Mouse (Mus musculus) MEL (cell line): Measurements from ENCODE around the gene Myom1. TPM values are rescaled to one million over a fixed set of nuclear protein-coding genes. Genes with fewer than 3 reads are reported as not detected.

Experiments used
- DNase-seq: peaks from one replicate; pipeline ENCODE4 v3.0.0; 2011; ENCODE audit warnings: low read depth, low spot score
- H3K27ac ChIP-seq: 2 replicates; pipeline ENCODE4 v1.5.1; 2012; ENCODE audit warnings: low read depth, mild to moderate bottlenecking, control low read depth, low read length, moderate library complexity; ENCODE audit not compliant: control insufficient read depth
- H3K27me3 ChIP-seq, 2 experiments: fragments of 150-350 bp in 1 of 2; sonication (generic) in 1 of 2; 2 replicates each; pipeline ENCODE4 v1.6.1; 2012; ENCODE audit warnings: low read length in 2 of 2, mild to moderate bottlenecking in 2 of 2, improper control_type of control experiment in 1 of 2, moderate library complexity in 1 of 2; ENCODE audit not compliant: insufficient read depth in 2 of 2, control insufficient read depth in 1 of 2
- H3K36me3 ChIP-seq, 2 experiments: 2 replicates each; pipeline ENCODE4 v1.6.1; 2012 to 2014; ENCODE audit warnings: low read length in 2 of 2, improper control_type of control experiment in 1 of 2, inconsistent platforms in 1 of 2, mild to moderate bottlenecking in 1 of 2; ENCODE audit not compliant: insufficient read depth in 2 of 2, control insufficient read depth in 1 of 2
- H3K4me1 ChIP-seq, 2 experiments: fragments of 150-350 bp in 1 of 2; sonication (generic) in 1 of 2; 2 replicates each; pipeline ENCODE4 v1.6.1; 2012; ENCODE audit warnings: low read length in 2 of 2, improper control_type of control experiment in 1 of 2, mild to moderate bottlenecking in 1 of 2; ENCODE audit not compliant: insufficient read depth in 2 of 2, control insufficient read depth in 1 of 2
- H3K4me3 ChIP-seq, 2 experiments: fragments of 150-350 bp in 1 of 2; sonication (generic) in 1 of 2; 2 replicates each; pipeline ENCODE4 v1.5.1; 2012; ENCODE audit warnings: low read depth in 2 of 2, low read length in 2 of 2, mild to moderate bottlenecking in 2 of 2, moderate library complexity in 2 of 2, control low read depth in 1 of 2, improper control_type of control experiment in 1 of 2; ENCODE audit not compliant: control insufficient read depth in 1 of 2, insufficient read depth in 1 of 2
- H3K79me2 ChIP-seq: 2 replicates; pipeline ENCODE4 v1.6.1; 2012; ENCODE audit warnings: mild to moderate bottlenecking, low read length, moderate library complexity; ENCODE audit not compliant: control insufficient read depth, poor library complexity, insufficient read depth
- H3K9ac ChIP-seq: 2 replicates; pipeline ENCODE4 v1.6.1; 2012; ENCODE audit warnings: low read depth, mild to moderate bottlenecking, control low read depth, low read length, moderate library complexity; ENCODE audit not compliant: control insufficient read depth, poor library complexity, severe bottlenecking
- H3K9me3 ChIP-seq: fragments of 150-350 bp; sonication (generic); replicated peaks from 2 replicates; pipeline ENCODE4 v1.6.1; 2012; ENCODE audit warnings: mild to moderate bottlenecking, low read length, improper control_type of control experiment, moderate library complexity; ENCODE audit not compliant: insufficient read depth
- BHLHE40 ChIP-seq: IDR thresholded peaks from 2 replicates; pipeline ENCODE4 v1.6.1; 2012; ENCODE audit warnings: low read depth, mild to moderate bottlenecking, inconsistent platforms, low read length, improper control_type of control experiment, borderline replicate concordance
- CHD1 ChIP-seq: IDR thresholded peaks from 2 replicates; pipeline ENCODE4 v1.6.1; 2012; ENCODE audit warnings: low read depth, mild to moderate bottlenecking, inconsistent platforms, low read length, improper control_type of control experiment
- CTCF ChIP-seq, 3 experiments: IDR thresholded peaks in 2 of 3; conservative IDR thresholded peaks in 1 of 3; 2 replicates each; pipeline ENCODE4 v1.5.1; 2011 to 2012; ENCODE audit warnings: low read length in 3 of 3, low read depth in 2 of 3, mild to moderate bottlenecking in 2 of 3, improper control_type of control experiment in 1 of 3, inconsistent platforms in 1 of 3, mixed read lengths in 1 of 3, moderate library complexity in 1 of 3; ENCODE audit not compliant: control insufficient read depth in 1 of 3, insufficient read depth in 1 of 3, poor library complexity in 1 of 3, severe bottlenecking in 1 of 3
- E2F4 ChIP-seq: IDR thresholded peaks from 2 replicates; pipeline ENCODE4 v1.6.1; 2011; ENCODE audit warnings: low read depth, low read length, improper control_type of control experiment, borderline replicate concordance
- ELF1 ChIP-seq: IDR thresholded peaks from 2 replicates; pipeline ENCODE4 v1.6.1; 2014; ENCODE audit warnings: low read depth, mild to moderate bottlenecking, inconsistent platforms, low read length, improper control_type of control experiment, moderate library complexity
- EP300 ChIP-seq, 2 experiments: IDR thresholded peaks; 2 replicates each; pipeline ENCODE4 v1.6.1; 2011; ENCODE audit warnings: improper control_type of control experiment in 2 of 2, low read length in 2 of 2, low read depth in 1 of 2, mild to moderate bottlenecking in 1 of 2
- GABPA ChIP-seq: IDR thresholded peaks from 2 replicates; pipeline ENCODE4 v1.6.1; 2012; ENCODE audit warnings: low read depth, mild to moderate bottlenecking, inconsistent platforms, low read length, improper control_type of control experiment, moderate library complexity
- GATA1 ChIP-seq: IDR thresholded peaks from 2 replicates; pipeline ENCODE4 v1.6.1; 2011; ENCODE audit warnings: low read depth, low read length, improper control_type of control experiment
- JUND ChIP-seq: IDR thresholded peaks from 2 replicates; pipeline ENCODE4 v1.6.1; 2011; ENCODE audit warnings: low read depth, mild to moderate bottlenecking, improper control_type of control experiment, low read length
- KAT2A ChIP-seq: conservative IDR thresholded peaks from 2 replicates; pipeline ENCODE4 v1.6.1; 2012; ENCODE audit warnings: low read depth, low read length, improper control_type of control experiment, inconsistent platforms
- MAFK ChIP-seq: IDR thresholded peaks from 2 replicates; pipeline ENCODE4 v1.6.1; 2011; ENCODE audit warnings: low read depth, mild to moderate bottlenecking, low read length, improper control_type of control experiment, borderline replicate concordance
- MAX ChIP-seq: IDR thresholded peaks from 2 replicates; pipeline ENCODE4 v1.6.1; 2011; ENCODE audit warnings: low read length, improper control_type of control experiment
- MEF2A ChIP-seq: IDR thresholded peaks from 2 replicates; pipeline ENCODE4 v1.6.1; 2014; ENCODE audit warnings: low read depth, mild to moderate bottlenecking, inconsistent platforms, low read length, improper control_type of control experiment; ENCODE audit not compliant: poor library complexity, insufficient replicate concordance, severe bottlenecking; ENCODE audit errors: extremely low read depth
- MXI1 ChIP-seq: IDR thresholded peaks from 2 replicates; pipeline ENCODE4 v1.6.1; 2011; ENCODE audit warnings: mild to moderate bottlenecking, low read depth, low read length, improper control_type of control experiment
- MYB ChIP-seq: IDR thresholded peaks from 2 replicates; pipeline ENCODE4 v1.6.1; 2011; ENCODE audit warnings: mild to moderate bottlenecking, low read depth, low read length, improper control_type of control experiment
- MYC ChIP-seq: IDR thresholded peaks from 2 replicates; pipeline ENCODE4 v1.6.1; 2011; ENCODE audit warnings: low read depth, mild to moderate bottlenecking, low read length, improper control_type of control experiment, moderate library complexity
- NELFE ChIP-seq: IDR thresholded peaks from 2 replicates; pipeline ENCODE4 v1.6.1; 2011; ENCODE audit warnings: low read depth, low read length, improper control_type of control experiment
- NRF1 ChIP-seq: IDR thresholded peaks from 2 replicates; pipeline ENCODE4 v1.6.1; 2014; ENCODE audit warnings: low read depth, mild to moderate bottlenecking, inconsistent platforms, low read length, improper control_type of control experiment, moderate library complexity; ENCODE audit not compliant: poor library complexity, insufficient read depth, severe bottlenecking
- POLR2A ChIP-seq, 2 experiments: IDR thresholded peaks; 2 replicates each; pipeline ENCODE4 v1.6.1; 2011 to 2012; ENCODE audit warnings: low read length in 2 of 2, mild to moderate bottlenecking in 2 of 2, control low read depth in 1 of 2, improper control_type of control experiment in 1 of 2, low read depth in 1 of 2, moderate library complexity in 1 of 2; ENCODE audit not compliant: control insufficient read depth in 1 of 2, insufficient read depth in 1 of 2, poor library complexity in 1 of 2
- POLR2AphosphoS2 ChIP-seq: IDR thresholded peaks from 2 replicates; pipeline ENCODE4 v1.6.1; 2011; ENCODE audit warnings: low read length, improper control_type of control experiment
- POLR2AphosphoS5 ChIP-seq: IDR thresholded peaks from 2 replicates; pipeline ENCODE4 v1.6.1; 2012; ENCODE audit warnings: low read depth, borderline replicate concordance, mild to moderate bottlenecking, inconsistent platforms, low read length, moderate library complexity, mixed read lengths
- RCOR1 ChIP-seq: IDR thresholded peaks from 2 replicates; pipeline ENCODE4 v1.6.1; 2012; ENCODE audit warnings: low read depth, mild to moderate bottlenecking, inconsistent platforms, low read length, improper control_type of control experiment
- SIN3A ChIP-seq: IDR thresholded peaks from 2 replicates; pipeline ENCODE4 v1.6.1; 2012; ENCODE audit warnings: low read length, improper control_type of control experiment, inconsistent platforms
- TAL1 ChIP-seq: IDR thresholded peaks from 2 replicates; pipeline ENCODE4 v1.6.1; 2012; ENCODE audit warnings: mild to moderate bottlenecking, inconsistent platforms, low read length, moderate library complexity, mixed read lengths
- TBP ChIP-seq: IDR thresholded peaks from 2 replicates; pipeline ENCODE4 v1.8.0; 2011; ENCODE audit warnings: low read depth, low read length, improper control_type of control experiment
- TCF12 ChIP-seq: IDR thresholded peaks from 2 replicates; pipeline ENCODE4 v1.6.1; 2014; ENCODE audit warnings: low read depth, mild to moderate bottlenecking, inconsistent platforms, low read length, improper control_type of control experiment, moderate library complexity
- UBTF ChIP-seq: IDR thresholded peaks from 2 replicates; pipeline ENCODE4 v1.6.1; 2012; ENCODE audit warnings: low read depth, mild to moderate bottlenecking, inconsistent platforms, low read length, improper control_type of control experiment, moderate library complexity, borderline replicate concordance; ENCODE audit not compliant: insufficient read depth
- USF1 ChIP-seq: IDR thresholded peaks from 2 replicates; pipeline ENCODE4 v1.6.1; 2014; ENCODE audit warnings: low read depth, mild to moderate bottlenecking, inconsistent platforms, low read length, improper control_type of control experiment, moderate library complexity
- USF2 ChIP-seq, 2 experiments: IDR thresholded peaks; 2 replicates each; pipeline ENCODE4 v1.6.1; 2011 to 2012; ENCODE audit warnings: improper control_type of control experiment in 2 of 2, low read length in 2 of 2, borderline replicate concordance in 1 of 2, inconsistent platforms in 1 of 2, low read depth in 1 of 2, mild to moderate bottlenecking in 1 of 2; ENCODE audit not compliant: insufficient read depth in 1 of 2
- ZC3H11A ChIP-seq: IDR thresholded peaks from 2 replicates; pipeline ENCODE4 v1.6.1; 2012; ENCODE audit warnings: low read depth, mild to moderate bottlenecking, inconsistent platforms, low read length, improper control_type of control experiment
- ZKSCAN1 ChIP-seq: IDR thresholded peaks from 2 replicates; pipeline ENCODE4 v1.6.1; 2012; ENCODE audit warnings: low read depth, mild to moderate bottlenecking, inconsistent platforms, low read length, improper control_type of control experiment, moderate library complexity
- ZMIZ1 ChIP-seq: IDR thresholded peaks from 2 replicates; pipeline ENCODE4 v1.6.1; 2012; ENCODE audit warnings: low read depth, mild to moderate bottlenecking, inconsistent platforms, low read length, improper control_type of control experiment, moderate library complexity
- ZNF384 ChIP-seq: IDR thresholded peaks from 2 replicates; pipeline ENCODE4 v1.6.1; 2012; ENCODE audit warnings: low read depth, mild to moderate bottlenecking, inconsistent platforms, low read length, improper control_type of control experiment
- polyA plus RNA-seq, 2 experiments: library from polyadenylated mRNA; stranded (reverse) in 1 of 2; unstranded in 1 of 2; fragments of >175 nt in 1 of 2; fragments of >200 nt in 1 of 2; gene quantifications; 2 replicates each; pipeline versions ENCODE4 v1.2.1 to v1.2.4; 2012; ENCODE audit warnings: low replicate concordance in 2 of 2, low read depth in 1 of 2; ENCODE audit not compliant: insufficient read length in 2 of 2, insufficient read depth in 1 of 2, missing spikeins in 1 of 2
- total RNA-seq: library from RNA; depleted of rRNA; stranded (reverse); fragments of 300-350 nt; gene quantifications from 2 replicates; pipeline ENCODE4 v1.2.3, GENCODE M21; 2012

Gene Myom1
- total and polyA plus RNA-seq, 3 experiments = 0.65 to 0.79 TPM; not detected in 1

DNA sequence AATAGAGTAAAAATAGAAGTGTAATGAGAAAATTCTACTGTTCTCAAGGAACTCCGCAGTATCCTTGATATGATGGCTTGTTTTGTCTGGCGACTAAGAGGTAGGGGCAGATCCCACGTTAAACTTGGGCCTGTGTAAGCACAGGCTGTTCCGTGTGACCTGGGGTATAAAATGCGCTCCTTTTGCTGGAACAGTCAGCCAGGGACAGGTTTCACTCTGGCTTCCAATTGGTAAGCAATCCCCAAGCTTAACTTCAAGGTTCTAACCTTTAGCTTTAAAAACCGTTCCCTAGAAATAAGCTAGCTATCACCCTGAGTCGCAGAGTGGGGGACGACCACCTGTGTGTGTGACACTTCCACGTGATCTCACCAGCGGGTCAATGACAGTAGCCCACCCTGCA is 30.3 kb downstream of the Myom1 start (continued):
- TF ChIP-seq GATA1 (no peak), EP300 (IDR thresholded peaks at IDR 0.05; ENCODE audit: low read depth in 1 of 2, low read length in 2 of 2) (no peak), SIN3A (no peak), CTCF (IDR thresholded peaks at IDR 0.05 in 2 of 3, conservative IDR thresholded peaks at IDR 0.05 in 1 of 3; ENCODE audit: control insufficient read depth in 1 of 3, insufficient read depth in 1 of 3, low read depth in 2 of 3, low read length in 3 of 3, poor library complexity in 1 of 3, severe bottlenecking in 1 of 3) (no peak), ZMIZ1 (no peak)

DNA sequence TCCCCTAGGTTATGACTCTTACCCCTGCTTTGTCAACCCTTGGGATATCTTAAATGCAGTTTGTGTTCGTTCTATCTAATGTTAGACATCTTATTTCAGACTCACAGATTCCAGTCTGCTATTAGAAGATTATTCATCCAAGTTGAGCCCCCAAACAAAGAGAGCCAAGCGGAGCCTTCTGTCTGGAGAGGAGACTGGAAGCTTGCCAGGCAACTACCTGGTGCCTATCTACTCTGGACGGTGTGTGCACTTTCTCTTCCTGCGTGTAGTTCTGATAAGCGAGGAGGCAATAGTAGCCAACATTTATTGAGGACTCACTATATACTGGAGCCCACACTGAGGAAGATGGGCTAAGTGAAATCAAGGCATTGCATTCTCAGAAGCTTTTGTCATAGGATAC is 32.0 kb downstream of the Myom1 start:
- H3K27me3 ChIP-seq = no peaks in the 10 kb centered on the region
- H3K79me2 ChIP-seq = no peaks in the 10 kb centered on the region
- H3K9ac ChIP-seq = no peak overlapping the region
- no peak overlapping the region for H3K27ac ChIP-seq
- DNase-seq = peak; percentile 51
- H3K36me3 ChIP-seq = peaks cover 0 to 4% of the 10 kb centered on the region in 2 experiments; a peak in 2 of 4 replicates
- no peaks in the 10 kb centered on the region for H3K9me3 ChIP-seq
- peaks cover 0 to 3% of the 10 kb centered on the region in 2 experiments; a peak in 1 of 4 replicates for H3K4me1 ChIP-seq
- TF ChIP-seq RCOR1 = no peak
- TF ChIP-seq USF2 (IDR thresholded peaks at IDR 0.05; ENCODE audit: borderline replicate concordance in 1 of 2, insufficient read depth in 1 of 2, low read depth in 1 of 2, low read length in 2 of 2) = no peak
- no peak for TF ChIP-seq MAX
- peak; percentile 16 to 63; a peak in 3 of 4 replicates for TF ChIP-seq EP300 (IDR thresholded peaks at IDR 0.05; ENCODE audit: low read depth in 1 of 2, low read length in 2 of 2)
- TF ChIP-seq ELF1 = no peak
- no peak for TF ChIP-seq USF1
- TF ChIP-seq TBP = no peak
- no peak for TF ChIP-seq ZKSCAN1
- TF ChIP-seq TCF12 = peak; percentile 77
- no peak for TF ChIP-seq MXI1
- no peak for TF ChIP-seq MYC
- no peak for TF ChIP-seq BHLHE40
- no peak for TF ChIP-seq POLR2AphosphoS5
- no peak for TF ChIP-seq POLR2AphosphoS2
- no peak for TF ChIP-seq GABPA
- no peak for TF ChIP-seq JUND
- no peak for TF ChIP-seq E2F4
- peak; percentile 40 for TF ChIP-seq GATA1
- no peak for TF ChIP-seq MEF2A
- no peak for TF ChIP-seq ZC3H11A
- no peak for TF ChIP-seq CHD1
- no peak for TF ChIP-seq KAT2A
- no peak for TF ChIP-seq NRF1
- TF ChIP-seq ZNF384 = no peak
- TF ChIP-seq MAFK = no peak
- TF ChIP-seq UBTF = no peak
- TF ChIP-seq MYB = no peak
- TF ChIP-seq CTCF (IDR thresholded peaks at IDR 0.05 in 2 of 3, conservative IDR thresholded peaks at IDR 0.05 in 1 of 3; ENCODE audit: control insufficient read depth in 1 of 3, insufficient read depth in 1 of 3, low read depth in 2 of 3, low read length in 3 of 3, poor library complexity in 1 of 3, severe bottlenecking in 1 of 3) = no peak
- peak; percentile 23; the same call in 1 of the 2 replicates for TF ChIP-seq TAL1
- TF ChIP-seq NELFE = no peak
- TF ChIP-seq POLR2A (IDR thresholded peaks at IDR 0.05; ENCODE audit: control insufficient read depth in 1 of 2, insufficient read depth in 1 of 2, low read depth in 1 of 2, low read length in 2 of 2, poor library complexity in 1 of 2) = no peak
- no peak for TF ChIP-seq SIN3A
- no peak overlapping the region for H3K4me3 ChIP-seq
